Mouse (Mus musculus) frontal cortex, postnatal 14 days (tissue): ENCODE data around the gene Dnmt3a.
A peak's percentile ranks its signal among the peaks of the same experiment; 100 is the strongest.

Source experiments
- DNase-seq, 2 experiments: peaks; one replicate each; pipeline ENCODE4 v3.0.0; 2022; ENCODE audit warnings: low spot score in 2 of 2

The Dnmt3a gene

GRCm38 (mm10) chr12:3819899-3820298 is 14.1 kb downstream of the Dnmt3a start:
- DNase-seq = no peak

DNA sequence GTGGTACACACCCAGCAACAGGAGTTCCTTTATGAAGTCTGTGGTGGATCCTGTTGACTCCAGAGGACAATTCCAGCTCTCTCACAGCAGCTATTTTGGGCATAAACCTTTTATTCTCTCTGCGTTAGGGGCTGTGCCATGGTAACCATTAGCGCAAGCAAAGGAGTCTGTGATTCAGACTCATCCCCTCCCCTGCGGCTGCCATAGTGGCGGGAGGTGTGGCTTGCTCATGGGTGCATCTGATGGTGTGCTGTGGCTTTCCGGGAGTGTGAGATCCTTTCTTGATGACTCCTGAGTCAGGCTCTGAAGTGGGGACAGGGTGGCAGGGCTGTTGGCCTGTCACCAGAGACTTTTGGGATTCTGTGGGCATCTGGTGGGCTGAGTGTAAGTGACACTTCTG is 17.6 kb downstream of the Dnmt3a start:
- peak in 1 of 2 experiments; percentile 58 for DNase-seq

- DNase-seq = no peak
These were observed 19.3 kb downstream of the Dnmt3a start for GRCm38 (mm10) chr12:3824906-3825713.

DNA sequence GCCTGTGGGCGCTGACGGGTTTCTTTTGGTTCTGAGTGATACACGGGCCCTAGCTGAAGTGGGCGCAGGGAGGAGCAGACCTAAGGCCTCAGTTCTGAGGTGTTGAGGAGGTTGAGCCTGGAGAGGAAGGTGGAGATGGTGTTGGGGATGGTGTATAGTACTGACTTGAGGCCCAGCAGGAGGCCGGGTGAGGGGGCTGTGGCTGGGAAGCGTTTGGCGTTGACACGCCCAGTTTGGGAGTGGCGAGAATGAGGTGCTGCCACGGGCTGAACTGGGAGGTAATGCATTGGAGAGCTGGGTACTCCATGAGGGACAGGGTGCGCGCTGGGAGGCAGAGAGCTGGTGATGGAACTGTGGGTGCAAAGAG is 19.9 kb downstream of the Dnmt3a start:
- DNase-seq = no peak

DNA sequence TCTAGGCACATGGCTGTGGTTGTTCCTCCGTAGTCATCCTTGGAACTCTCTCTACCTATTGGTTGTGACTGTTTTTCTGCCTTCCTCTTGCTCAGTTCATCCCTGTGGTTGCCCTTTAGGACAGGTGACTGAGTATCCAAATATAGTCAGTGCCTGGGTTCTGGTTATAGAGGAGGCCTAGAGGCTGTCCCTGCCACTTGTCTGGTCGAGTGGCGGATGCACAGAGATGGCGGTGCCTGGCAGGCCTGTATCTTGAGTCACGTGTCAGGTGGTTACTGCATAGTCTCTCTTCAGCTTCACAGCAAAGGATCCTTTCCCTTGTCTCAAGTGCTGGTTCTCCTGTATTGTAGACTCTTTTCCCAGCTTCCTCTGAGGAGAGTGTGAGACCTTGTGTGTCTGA is 22.0 kb downstream of the Dnmt3a start:
- DNase-seq = no peak

DNA sequence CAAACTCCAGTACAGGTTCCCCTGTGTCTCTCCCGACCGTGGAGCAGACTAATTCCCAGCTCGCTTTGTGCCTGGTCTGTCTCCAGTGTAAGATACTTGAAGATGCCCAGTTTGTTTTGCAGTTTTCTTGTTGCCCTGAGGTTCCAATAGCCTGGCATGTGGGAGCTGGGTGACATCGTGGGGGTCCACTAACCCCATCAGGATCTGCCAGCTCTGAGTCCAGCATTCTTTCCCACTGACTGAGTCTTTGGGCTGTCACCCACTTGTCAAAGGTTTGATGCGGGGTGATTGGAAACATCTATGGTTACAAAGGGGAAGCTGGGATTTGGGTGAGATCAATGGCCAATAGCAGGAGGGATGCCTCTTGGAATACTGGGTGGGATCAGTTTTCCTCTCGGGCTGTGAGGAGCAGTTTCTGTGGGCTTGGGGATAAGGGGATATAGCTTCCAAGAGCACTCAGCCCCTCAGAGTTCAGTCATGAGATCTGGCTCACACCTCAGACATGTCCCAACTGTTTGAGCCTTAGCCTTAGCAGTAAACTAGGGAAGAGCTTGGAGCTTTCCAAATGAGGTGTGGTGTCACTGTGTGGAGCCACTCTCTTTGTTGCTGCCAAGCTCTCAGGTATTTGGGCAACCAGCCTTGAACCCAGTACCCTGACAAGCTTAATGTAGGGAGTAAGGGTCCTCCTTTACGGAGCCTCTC is 27.4 kb downstream of the Dnmt3a start:
- no peak for DNase-seq

GRCm38 (mm10) chr12:3833851-3834273 is 28.1 kb downstream of the Dnmt3a start:
- peak; percentile 74 to 81 for DNase-seq

DNA sequence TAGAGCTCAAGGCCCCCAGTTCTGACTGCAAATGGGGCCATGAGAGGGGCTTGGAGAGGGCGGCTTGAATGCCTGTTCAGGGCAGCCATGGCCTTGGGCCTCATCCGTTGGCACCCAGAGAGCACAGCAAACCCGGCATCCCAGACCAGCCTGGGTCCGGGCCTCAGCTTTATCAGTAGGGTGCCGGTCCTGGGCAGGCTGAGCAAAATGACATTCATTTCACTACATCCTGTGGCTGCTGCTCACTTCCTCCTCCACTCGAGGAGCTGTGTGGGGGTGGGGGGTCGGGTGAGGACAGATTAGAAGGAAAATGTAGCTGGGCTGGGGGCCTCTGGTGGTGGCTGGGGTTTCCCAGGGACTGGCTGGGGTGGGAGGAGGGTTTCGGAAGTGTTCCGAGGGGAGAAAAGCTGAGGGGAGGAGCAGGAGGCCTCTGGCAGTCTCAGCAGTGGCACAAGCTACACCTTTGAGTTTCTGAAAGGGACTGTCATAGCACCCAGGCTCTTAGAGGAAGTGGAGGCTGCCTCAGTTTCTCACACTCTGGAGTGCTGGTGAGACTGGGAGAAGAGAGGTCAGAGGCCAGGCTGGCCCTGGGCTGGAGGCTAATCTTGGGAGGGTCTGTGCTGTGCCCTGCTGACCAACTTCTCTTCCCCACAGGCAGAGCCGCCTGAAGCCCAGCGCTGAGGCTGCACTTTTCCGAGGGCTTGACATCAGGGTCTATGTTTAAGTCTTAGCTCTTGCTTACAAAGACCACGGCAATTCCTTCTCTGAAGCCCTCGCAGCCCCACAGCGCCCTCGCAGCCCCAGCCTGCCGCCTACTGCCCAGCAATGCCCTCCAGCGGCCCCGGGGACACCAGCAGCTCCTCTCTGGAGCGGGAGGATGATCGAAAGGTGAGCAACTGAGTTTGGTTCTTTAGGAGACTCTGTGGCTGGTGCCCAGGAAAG is 28.8 kb downstream of the Dnmt3a start:
- DNase-seq = no peak

DNA sequence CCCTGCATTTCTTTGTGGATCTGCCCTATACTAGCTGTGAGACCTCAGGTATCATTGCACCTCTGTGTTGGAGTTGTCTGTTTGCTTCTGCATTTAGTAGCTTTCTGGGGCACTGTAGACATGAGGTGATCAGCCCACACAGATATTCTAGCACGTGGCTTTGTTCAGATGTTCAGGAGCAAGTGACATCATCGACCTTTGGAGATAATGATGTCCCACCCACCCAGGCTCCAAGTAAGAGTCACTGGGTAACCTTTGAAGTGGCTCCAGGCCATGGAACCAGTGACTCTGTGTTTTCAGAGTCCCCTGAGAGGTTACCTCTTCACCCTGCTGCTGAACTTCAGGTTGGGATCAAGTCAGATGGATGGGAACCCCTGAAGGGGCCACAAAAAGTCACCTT is 29.8 kb downstream of the Dnmt3a start:
- DNase-seq = no peak

DNA sequence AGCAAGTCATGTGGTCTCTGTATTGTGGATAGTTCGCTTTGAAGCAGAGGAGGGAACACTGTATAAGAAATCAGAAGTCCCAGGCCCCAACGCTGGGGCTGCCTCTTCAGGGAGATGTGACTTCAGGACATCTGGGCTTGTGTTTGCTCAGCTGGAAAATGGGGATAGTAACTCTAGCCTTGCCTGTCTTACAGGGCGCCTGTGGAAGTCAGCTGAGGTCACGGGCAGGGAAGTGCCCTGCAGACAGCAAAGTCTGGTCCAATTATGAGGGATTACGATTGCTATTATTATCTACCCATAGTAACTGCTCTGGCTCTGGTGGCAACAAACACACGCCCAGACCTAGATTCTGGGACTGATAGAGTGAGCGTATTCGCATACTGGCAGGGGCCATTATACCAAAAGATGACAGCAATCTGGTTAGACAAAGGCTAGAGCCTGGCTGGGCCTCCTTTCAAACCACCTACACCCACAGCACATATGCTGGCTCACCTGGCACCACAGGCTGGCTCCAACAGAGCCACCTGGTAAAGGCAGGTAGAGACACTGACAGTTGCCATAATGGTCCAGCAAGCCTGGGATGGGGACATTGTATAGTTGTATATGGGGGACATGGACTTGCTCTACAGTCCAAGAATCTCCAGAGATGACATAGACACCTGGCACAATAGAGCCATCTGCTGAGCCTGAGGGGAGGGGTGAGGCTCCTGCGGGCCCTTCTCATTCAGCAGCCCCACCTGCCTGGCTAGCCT is 31.4 kb downstream of the Dnmt3a start:
- DNase-seq = no peak

DNA sequence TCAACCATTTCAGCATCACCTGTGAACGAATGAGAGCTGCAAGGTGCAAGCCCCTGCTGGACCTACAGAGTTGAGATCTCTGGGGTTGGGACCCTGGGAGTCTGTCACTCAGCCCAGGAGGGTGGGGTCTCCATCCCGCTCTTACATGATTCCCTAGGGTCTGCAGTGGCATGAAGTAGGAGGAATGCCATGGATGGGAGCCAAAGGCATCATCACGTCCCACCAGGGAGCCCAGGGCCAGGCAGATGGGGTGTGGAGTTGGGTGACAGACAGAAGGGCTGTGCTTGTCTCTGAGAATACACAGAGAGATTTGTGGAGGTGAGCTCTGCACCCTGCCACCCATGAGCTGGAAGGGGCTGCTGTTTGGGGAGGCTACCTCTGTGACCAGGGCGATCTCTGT is 32.2 kb downstream of the Dnmt3a start:
- no peak for DNase-seq

GRCm38 (mm10) chr12:3839662-3840061 is 33.9 kb downstream of the Dnmt3a start:
- DNase-seq = no peak

DNA sequence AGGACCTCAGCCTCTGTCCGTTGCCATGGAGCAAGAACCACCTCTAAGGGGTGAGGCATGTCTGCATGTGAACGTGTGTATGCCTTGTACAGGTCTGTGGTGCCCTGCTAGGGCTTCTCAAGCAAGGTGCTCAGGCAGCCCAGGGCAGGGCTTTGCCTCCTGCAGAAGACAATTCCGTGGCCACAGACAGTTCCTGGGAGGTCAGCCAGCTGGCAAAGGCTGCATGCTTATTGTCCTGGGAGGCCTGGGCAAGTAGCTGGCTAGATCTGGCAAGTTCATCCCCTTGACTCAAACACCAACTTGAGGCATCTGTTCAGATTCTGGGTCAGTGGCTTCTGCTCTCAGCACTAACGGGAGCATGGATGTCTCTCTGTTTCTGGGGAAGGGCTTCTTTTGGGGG is 35.3 kb downstream of the Dnmt3a start:
- no peak for DNase-seq

DNA sequence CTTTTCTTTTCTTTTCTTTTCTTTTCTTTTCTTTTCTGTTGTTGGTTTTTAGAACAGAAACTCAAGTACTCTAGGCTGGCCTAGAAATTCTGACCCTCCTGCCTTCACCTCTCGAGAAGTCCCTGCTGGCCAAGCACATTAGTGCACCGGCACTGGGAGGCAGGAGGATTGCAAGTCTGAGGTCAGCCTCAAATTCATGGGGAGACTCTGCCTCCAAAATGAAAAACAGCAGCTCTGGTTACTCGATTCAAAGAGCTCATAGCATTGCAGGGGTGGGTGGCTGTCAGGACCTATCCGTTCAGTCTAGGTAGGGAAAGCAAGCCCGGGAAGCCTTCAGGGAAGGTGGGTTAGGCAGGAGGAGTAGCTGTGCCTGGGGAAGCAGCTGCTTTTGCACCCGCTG is 37.0 kb downstream of the Dnmt3a start:
- no peak for DNase-seq

- DNase-seq = no peak
These were observed 37.6 kb downstream of the Dnmt3a start for GRCm38 (mm10) chr12:3843371-3843861.

GRCm38 (mm10) chr12:3843918-3844317 is 38.1 kb downstream of the Dnmt3a start:
- DNase-seq = no peak

DNA sequence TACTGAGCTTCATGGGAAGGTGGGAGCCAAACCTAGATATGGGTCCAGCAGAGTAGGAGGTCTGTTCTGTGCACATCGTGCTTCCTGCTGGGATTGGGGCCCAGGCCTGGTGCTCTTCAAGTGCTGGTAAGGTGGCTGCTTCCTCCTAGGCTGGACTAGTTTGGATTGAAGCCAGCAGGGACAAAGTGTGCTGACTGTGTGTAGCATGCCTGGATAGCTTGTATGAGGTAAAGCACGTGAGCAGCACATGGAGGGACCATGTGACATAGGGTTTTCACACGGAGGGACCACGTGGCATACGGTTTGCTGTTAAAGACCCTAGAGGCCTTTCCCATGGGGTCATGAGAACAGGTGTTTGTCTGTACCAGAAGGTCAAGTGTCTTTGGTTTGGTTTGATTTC is 38.5 kb downstream of the Dnmt3a start:
- no peak for DNase-seq

DNA sequence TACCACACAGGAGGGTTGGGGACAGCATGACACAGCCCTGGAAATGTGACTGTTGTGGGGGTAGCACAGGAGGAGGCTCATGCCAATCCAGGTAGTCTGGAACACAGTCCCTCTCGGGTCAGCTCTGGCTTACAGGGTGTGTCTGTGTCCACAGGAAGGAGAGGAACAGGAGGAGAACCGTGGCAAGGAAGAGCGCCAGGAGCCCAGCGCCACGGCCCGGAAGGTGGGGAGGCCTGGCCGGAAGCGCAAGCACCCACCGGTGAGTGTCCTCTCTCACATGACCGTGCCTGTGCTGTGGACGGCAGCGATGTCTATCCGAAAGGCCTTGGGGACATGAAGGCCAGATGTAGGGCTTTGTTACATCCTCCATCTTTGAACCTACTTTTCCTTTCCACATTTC is 43.7 kb downstream of the Dnmt3a start:
- no peak for DNase-seq

- no peak for DNase-seq
These were observed 44.4 kb downstream of the Dnmt3a start for GRCm38 (mm10) chr12:3850165-3850564.

DNA sequence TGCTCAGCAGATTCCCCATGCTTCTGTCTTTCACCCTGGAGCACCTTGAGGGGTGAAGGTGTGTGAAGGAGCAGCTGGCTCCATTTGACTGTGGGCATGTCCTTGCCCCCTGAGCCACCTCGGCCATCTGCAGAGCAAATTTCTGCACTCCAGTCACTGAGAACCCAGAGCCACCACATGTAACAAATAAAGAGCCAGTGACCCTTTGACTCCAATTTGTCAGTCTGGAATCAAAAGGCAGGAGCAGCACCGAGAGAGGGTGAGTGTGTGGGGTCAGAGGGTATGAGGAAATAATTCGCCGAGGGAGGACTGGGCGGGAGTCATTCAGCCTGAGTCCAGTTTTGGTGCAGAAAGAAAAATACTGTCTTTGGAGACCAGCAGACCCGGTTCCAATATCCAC is 44.9 kb downstream of the Dnmt3a start:
- DNase-seq = no peak

- DNase-seq = no peak
These were observed 45.4 kb downstream of the Dnmt3a start for GRCm38 (mm10) chr12:3851179-3851578.
